Mouse (Mus musculus) ES-Bruce4 (cell line): ENCODE results near the gene Lcp1.

Source experiments
- CTCF ChIP-seq: IDR thresholded peaks from one replicate; pipeline ENCODE4 v1.8.1; 2011; ENCODE audit warnings: low read depth, low read length
- EP300 ChIP-seq: IDR thresholded peaks from 2 replicates; pipeline ENCODE4 v1.6.1; 2011; ENCODE audit warnings: low read depth, low read length; ENCODE audit not compliant: insufficient read depth

DNA sequence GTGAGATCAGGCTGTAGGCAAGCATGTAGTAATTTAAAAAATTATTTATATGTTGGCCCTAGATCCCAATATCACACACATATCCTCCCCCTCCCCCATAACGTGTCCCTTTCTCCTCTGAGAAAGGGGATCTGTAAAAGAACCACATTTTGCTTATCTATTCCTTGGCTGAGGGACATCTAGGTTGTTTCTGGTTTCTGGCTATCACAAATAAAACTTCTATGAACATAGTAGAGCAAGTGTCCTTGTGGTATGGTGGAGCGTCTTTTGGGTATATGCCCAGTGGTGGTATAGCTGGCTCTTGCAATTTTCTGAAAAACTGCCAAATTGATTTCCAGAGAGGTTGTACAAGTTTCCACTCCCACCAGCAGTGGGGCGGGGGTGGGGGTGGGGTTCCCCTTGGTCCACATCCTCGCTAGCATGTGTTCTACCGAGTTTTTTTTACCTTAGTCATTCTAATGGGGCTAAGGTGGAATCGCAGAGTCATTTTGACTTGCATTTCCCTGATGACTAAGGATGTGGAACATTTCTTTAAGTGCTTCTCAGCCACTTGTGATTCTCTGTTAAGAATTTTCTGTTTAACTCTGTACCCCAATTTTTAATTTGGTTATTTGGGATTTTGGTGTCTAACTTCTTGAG, 107.3 kb downstream of the Lcp1 start:
- TF ChIP-seq CTCF (no peak), EP300 (no peak)
